Mouse (Mus musculus): Measurements from ENCODE around the gene Itpr3. TPM values are rescaled to one million over a fixed set of nuclear protein-coding genes. Genes with fewer than 3 reads are reported as not detected.

Gene Itpr3
- polyA plus RNA-seq, 1 experiment, result 3.8 TPM

DNA sequence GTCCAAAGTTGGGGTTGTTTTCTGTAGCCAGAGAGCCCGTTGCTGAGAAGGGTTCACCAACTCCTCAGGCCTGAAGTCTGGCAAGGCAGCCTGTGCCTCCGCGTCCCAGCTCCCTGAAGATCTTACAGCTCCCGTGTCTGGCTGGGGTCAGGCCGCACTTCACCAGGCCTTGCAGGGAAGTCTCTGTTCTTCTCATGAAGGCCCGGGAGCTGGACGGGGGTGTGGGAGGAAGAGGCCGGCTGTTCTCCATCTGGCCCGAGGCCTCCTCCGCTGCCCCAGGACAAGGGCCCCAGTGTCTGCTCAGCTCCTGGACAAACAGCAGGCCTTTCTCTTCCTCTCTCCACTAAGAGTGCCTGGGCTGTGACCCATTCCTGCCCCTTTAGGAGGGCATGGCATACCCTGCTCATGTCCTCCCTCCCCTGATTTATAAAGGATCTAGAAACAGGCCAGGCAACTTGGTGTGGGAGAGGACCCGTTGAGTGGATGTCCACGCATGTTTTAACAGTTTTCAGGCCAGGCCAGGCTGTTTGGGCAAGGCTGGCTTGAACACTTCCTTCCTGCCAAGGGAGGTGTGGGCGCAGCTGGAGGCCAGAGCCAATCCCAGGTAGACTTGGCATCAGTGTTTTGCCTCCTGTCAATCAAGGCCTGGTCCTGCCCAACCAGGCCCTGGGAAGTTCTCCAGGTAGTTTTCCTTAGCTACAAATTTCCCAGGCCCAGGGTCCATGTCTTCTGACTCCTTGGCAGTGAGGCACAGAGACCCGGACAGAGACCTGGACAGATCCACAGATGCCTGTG lies 8.5 kb upstream of the Itpr3 start:
- TF ChIP-seq GATA1 (IDR thresholded peaks at IDR 0.05; ENCODE audit: low read length), result no peak

GRCm38 (mm10) chr17:27050853-27051252 lies 6.3 kb upstream of the Itpr3 start:
- TF ChIP-seq GATA1 (IDR thresholded peaks at IDR 0.05; ENCODE audit: low read length), result no peak

- no peak for TF ChIP-seq GATA1 (IDR thresholded peaks at IDR 0.05; ENCODE audit: low read length)
These were observed 5.6 kb upstream of the Itpr3 start for GRCm38 (mm10) chr17:27051514-27051913.

GRCm38 (mm10) chr17:27056170-27056569 lies 934 bp upstream of the Itpr3 start:
- no peak for TF ChIP-seq GATA1 (IDR thresholded peaks at IDR 0.05; ENCODE audit: low read length)

- no peak for TF ChIP-seq GATA1 (IDR thresholded peaks at IDR 0.05; ENCODE audit: low read length)
These were observed 482 bp downstream of the Itpr3 start for GRCm38 (mm10) chr17:27057517-27058055.

DNA sequence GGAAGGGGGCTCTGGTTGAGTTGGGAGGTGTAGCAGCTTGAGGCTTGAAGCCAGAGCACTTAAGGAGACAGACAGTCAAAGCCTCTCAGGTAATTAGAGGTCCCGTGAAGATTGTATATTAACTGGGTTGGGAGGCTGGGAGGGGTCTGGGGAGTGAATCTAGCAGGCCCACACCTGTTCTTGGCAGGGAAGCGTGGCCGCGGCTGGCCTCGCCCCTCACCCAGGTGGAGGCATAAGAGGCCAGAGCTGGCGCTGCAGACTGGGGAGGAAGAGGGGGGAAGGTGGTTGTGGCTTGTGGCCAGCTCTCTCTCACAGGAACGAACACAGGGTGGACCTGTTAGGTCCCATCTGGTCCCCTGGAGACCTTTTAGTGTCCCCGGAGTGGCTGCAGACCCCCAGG lies 3.6 kb downstream of the Itpr3 start:
- TF ChIP-seq GATA1 (IDR thresholded peaks at IDR 0.05; ENCODE audit: low read length), result no peak

DNA sequence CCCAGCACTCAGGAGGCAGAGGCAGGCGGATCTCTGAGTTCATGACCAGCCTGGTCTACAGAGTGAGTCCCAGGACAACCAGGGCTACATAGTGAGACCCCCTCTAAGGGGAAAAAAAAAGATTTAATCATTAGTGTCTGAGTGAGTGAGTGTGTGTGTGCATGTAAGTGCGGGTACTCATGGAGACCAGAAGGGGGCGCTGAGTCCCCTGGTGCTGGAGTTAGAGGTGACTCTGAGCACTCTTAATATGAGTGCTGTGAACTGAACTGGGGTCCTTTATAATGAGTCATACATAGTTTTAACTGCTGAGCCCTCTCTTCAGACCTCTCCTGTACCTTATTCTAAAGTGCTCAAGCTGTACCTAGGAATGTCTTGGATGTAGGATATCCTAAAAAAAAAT lies 4.6 kb downstream of the Itpr3 start:
- no peak for TF ChIP-seq GATA1 (IDR thresholded peaks at IDR 0.05; ENCODE audit: low read length)

- no peak for TF ChIP-seq GATA1 (IDR thresholded peaks at IDR 0.05; ENCODE audit: low read length)
These were observed 5.6 kb downstream of the Itpr3 start for GRCm38 (mm10) chr17:27062684-27063083.

DNA sequence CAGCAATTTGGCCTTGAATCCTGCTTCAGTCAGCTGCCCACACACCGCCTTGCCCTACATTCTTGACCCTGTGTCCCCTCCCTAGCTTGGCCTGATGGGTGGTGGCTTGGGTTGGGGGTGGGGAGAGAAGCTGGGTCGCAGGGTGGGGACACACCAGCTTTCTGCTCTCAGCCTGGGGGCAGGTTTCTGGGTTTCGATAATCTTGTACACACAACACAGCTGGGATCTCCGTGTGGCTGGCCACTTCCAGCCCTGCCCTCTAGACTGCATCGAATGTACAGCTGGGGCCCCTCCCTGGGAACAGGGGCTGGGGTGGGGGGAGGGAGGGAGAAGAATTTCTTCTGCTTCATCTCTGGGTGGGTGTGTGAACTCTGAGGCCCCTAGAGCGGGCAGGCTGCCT lies 6.6 kb downstream of the Itpr3 start:
- TF ChIP-seq GATA1 (IDR thresholded peaks at IDR 0.05; ENCODE audit: low read length), result no peak

- TF ChIP-seq GATA1 (IDR thresholded peaks at IDR 0.05; ENCODE audit: low read length), result no peak
These were observed 7.1 kb downstream of the Itpr3 start for GRCm38 (mm10) chr17:27064195-27064594.

GRCm38 (mm10) chr17:27066065-27066464 lies 9.0 kb downstream of the Itpr3 start:
- TF ChIP-seq GATA1 (IDR thresholded peaks at IDR 0.05; ENCODE audit: low read length), result no peak

GRCm38 (mm10) chr17:27069071-27069470 lies 12.0 kb downstream of the Itpr3 start:
- TF ChIP-seq GATA1 (IDR thresholded peaks at IDR 0.05; ENCODE audit: low read length), result no peak

DNA sequence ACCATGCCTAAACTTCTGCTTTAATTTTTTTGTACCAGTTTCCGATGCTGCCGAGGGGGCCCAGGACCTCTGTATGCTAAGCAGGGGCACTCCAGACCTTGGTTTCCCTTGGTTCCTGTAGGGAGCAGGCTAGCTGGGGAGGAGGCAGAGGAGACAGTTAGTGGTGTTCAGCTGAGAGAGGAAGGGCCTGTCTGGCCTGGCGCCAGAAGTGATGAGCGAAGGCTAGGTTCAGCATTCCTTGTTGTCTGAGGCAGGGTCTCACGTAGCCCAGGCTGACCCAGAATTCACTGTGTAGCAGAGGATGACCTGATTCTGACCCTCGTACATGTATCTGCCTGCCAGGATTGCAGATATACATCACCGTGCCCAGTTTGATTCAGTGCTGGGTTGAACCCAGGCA lies 13.8 kb downstream of the Itpr3 start:
- TF ChIP-seq GATA1 (IDR thresholded peaks at IDR 0.05; ENCODE audit: low read length), result no peak

- no peak for TF ChIP-seq GATA1 (IDR thresholded peaks at IDR 0.05; ENCODE audit: low read length)
These were observed 14.5 kb downstream of the Itpr3 start for GRCm38 (mm10) chr17:27071630-27072029.

- no peak for TF ChIP-seq GATA1 (IDR thresholded peaks at IDR 0.05; ENCODE audit: low read length)
These were observed 15.3 kb downstream of the Itpr3 start for GRCm38 (mm10) chr17:27072363-27072762.

GRCm38 (mm10) chr17:27073126-27073525 lies 16.0 kb downstream of the Itpr3 start:
- no peak for TF ChIP-seq GATA1 (IDR thresholded peaks at IDR 0.05; ENCODE audit: low read length)

- TF ChIP-seq GATA1 (IDR thresholded peaks at IDR 0.05; ENCODE audit: low read length), result no peak
These were observed 16.7 kb downstream of the Itpr3 start for GRCm38 (mm10) chr17:27073778-27074177.

Data from G1E-ER4 (cell line).